ENCODE assay signal across 17 mouse cellular contexts in genomic region chr13:15845806-15846205, GRCm38 (mm10).
DNase-seq lines count a peak whose midpoint lies in the region; ATAC-seq and TF ChIP-seq lines count a peak whose summit lies in the region.
"Had no signal": no experiment of that assay in that cellular context is flagged by ENCODE, and none has a peak within 500 bp of the region (broad histone marks: within the 10 kb centered on the region; RNA-seq: fewer than 3 reads in every experiment).

No protein-coding gene starts in this region.

- DNase-seq in midbrain, postnatal 0 days (ENCODE audit: low spot score), result peak; percentile 3
- DNase-seq in T-cell, adult 2 months (ENCODE audit: low spot score), result peak; percentile 39
- no peak for DNase-seq in urinary bladder, postnatal 25 days (ENCODE audit: low spot score)
- no peak for DNase-seq in B cell, adult 2 months
- no peak for DNase-seq in layer of hippocampus, postnatal 10 days (ENCODE audit: low spot score in 2 of 2)
- DNase-seq: gastrocnemius, postnatal 10 days; layer of hippocampus, postnatal 36 days; retina, postnatal 1 day had no signal

- no peaks in the 10 kb centered on the region for H3K36me3 ChIP-seq in midbrain, postnatal 0 days (ENCODE audit: insufficient read depth, low read length)
- no peaks in the 10 kb centered on the region for H3K36me3 ChIP-seq in midbrain, embryonic 16.5 days (ENCODE audit: control insufficient read depth, insufficient read depth, low read length)
- H3K36me3 ChIP-seq: G1E; heart, embryonic 12.5 days; hindbrain, embryonic 12.5 days; neural tube, embryonic 13.5 days had no signal

- no peak overlapping the region for H3K4me2 ChIP-seq in midbrain, postnatal 0 days (ENCODE audit: low read depth, low read length, poor library complexity, severe bottlenecking)
- no peak overlapping the region for H3K4me2 ChIP-seq in midbrain, embryonic 16.5 days (ENCODE audit: low read length)
- H3K4me2 ChIP-seq: heart, embryonic 12.5 days; hindbrain, embryonic 12.5 days; midbrain, embryonic 11.5 days; neural tube, embryonic 13.5 days had no signal

- TF ChIP-seq CTCF in midbrain, postnatal 0 days (IDR thresholded peaks at IDR 0.05), result no peak

- H3K9ac ChIP-seq in midbrain, postnatal 0 days (replicated peaks; ENCODE audit: low read length, poor library complexity, severe bottlenecking), result no peak overlapping the region
- no peak overlapping the region for H3K9ac ChIP-seq in midbrain, embryonic 16.5 days (ENCODE audit: low read depth, low read length)
- H3K9ac ChIP-seq: heart, embryonic 12.5 days; hindbrain, embryonic 12.5 days; neural tube, embryonic 13.5 days had no signal

- H3K4me3 ChIP-seq in midbrain, postnatal 0 days (ENCODE audit: low read depth, low read length), result no peak overlapping the region
- H3K4me3 ChIP-seq in midbrain, embryonic 16.5 days (ENCODE audit: low read depth, low read length), result no peak overlapping the region
- H3K4me3 ChIP-seq: heart, embryonic 12.5 days; hindbrain, embryonic 12.5 days; neural tube, embryonic 13.5 days had no signal

- H3K4me1 ChIP-seq in midbrain, postnatal 0 days (ENCODE audit: insufficient read depth, low read length), result no peaks in the 10 kb centered on the region
- no peaks in the 10 kb centered on the region for H3K4me1 ChIP-seq in midbrain, embryonic 16.5 days (ENCODE audit: control insufficient read depth, insufficient read depth, low read length)
- H3K4me1 ChIP-seq: heart, embryonic 12.5 days; hindbrain, embryonic 12.5 days; neural tube, embryonic 13.5 days had no signal

- H3K27ac ChIP-seq in midbrain, postnatal 0 days (ENCODE audit: low read depth, low read length), result no peak overlapping the region
- no peak overlapping the region for H3K27ac ChIP-seq in midbrain, embryonic 16.5 days (ENCODE audit: low read length)
- H3K27ac ChIP-seq: hindbrain, embryonic 12.5 days; kidney, postnatal 0 days; neural tube, embryonic 13.5 days had no signal

- no peaks in the 10 kb centered on the region for H3K27me3 ChIP-seq in midbrain, postnatal 0 days (ENCODE audit: insufficient read depth, low read length)
- H3K27me3 ChIP-seq in midbrain, embryonic 16.5 days (ENCODE audit: control insufficient read depth, insufficient read depth, low read depth, low read length), result no peaks in the 10 kb centered on the region
- H3K27me3 ChIP-seq: heart, embryonic 12.5 days; hindbrain, embryonic 12.5 days; neural tube, embryonic 13.5 days had no signal

- no peaks in the 10 kb centered on the region for H3K9me3 ChIP-seq in midbrain, postnatal 0 days (ENCODE audit: low read length)
- no peaks in the 10 kb centered on the region for H3K9me3 ChIP-seq in midbrain, embryonic 16.5 days (replicated peaks; ENCODE audit: control insufficient read depth, low read length, poor library complexity, severe bottlenecking)
- H3K9me3 ChIP-seq: G1E; heart, embryonic 12.5 days; hindbrain, embryonic 12.5 days; neural tube, embryonic 13.5 days had no signal

- no peak for ATAC-seq in midbrain, postnatal 0 days (ENCODE audit: low FRiP score)
- ATAC-seq in midbrain, embryonic 16.5 days, result no peak
- ATAC-seq in inflammation-experienced regulatory T-cells, adult 6 months, result peak; percentile 25
- ATAC-seq: lung, postnatal 0 days had no signal

Comparison
In these comparisons a context has a peak if more than half of its experiments do, and no peak if none do; other contexts are left out.
1. DNase-seq: peak in midbrain, postnatal 0 days (single experiment) and T-cell, adult 2 months (single experiment); none in urinary bladder, postnatal 25 days (single experiment), B cell, adult 2 months (0 of 2) and layer of hippocampus, postnatal 10 days (0 of 2).